Mouse (Mus musculus) thymus, postnatal 25 days (tissue): ENCODE data around the gene Mbd3.
"Not testable (repeated sequence)": the region's sequence is repeated elsewhere in the genome, so short reads cannot be mapped to it uniquely, and the experiment has no call there.

Source experiments
- DNase-seq: peaks from one replicate; pipeline ENCODE4 v3.0.0; 2022

Mbd3 gene

DNA sequence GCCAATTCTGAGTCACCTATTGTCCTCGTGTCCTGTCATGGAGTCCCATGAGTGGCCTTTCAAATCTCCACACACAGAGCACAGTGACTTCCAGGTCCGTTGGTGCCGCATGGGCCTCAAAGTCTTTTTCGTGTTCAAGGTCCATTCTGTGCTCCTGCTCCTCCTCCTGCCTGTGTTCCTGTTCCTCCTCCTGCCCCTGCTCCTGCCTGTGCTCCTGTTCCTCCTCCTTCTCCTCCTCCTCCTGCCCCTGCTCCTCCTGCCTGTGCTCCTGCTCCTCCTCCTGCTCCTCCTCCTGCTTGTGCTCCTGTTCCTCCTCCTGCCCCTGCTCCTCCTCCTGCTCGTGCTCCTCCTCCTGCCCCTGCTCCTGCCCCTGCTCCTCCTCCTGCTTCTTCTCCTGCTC is 31.4 kb downstream of the Mbd3 start:
- DNase-seq, result no peak

DNA sequence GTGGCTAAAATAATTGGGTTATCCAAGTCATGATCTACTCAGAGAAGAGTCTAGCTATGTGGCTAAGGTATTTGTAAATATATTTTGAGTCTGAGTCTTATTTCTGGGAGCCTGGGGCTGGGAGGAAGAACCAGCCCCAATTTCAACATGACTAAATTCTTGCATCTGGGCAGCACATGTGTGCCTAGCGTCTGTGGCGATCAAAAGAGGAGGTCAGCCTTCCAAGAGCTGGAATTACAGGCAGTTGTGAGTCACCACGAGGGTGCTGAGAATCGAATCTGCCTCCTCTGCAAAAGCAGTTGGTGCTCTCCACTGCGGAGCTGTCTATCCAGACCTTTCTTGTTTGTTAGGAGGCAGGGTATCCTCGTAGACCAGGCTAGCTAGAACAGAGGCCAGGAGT is 33.6 kb downstream of the Mbd3 start:
- DNase-seq, result no peak

DNA sequence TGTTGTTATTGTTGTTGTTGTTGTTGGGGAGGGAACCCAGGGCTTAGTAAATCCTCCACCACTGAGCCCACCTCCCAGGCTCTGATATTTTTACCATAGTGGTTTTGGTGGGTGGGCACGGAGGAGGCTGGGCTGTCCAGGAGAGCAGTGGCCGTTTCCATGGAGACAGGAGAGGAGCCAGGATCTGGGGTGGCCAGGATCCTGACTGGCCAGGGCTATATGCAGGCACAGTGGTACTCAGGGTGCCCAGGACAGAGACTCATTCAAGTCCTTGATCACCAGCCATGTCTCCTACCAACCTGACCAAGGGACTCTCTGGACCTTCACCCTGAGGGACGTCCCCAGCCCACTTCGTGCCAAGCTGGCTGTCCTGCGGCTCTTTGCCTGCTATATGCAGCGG is 35.6 kb downstream of the Mbd3 start:
- DNase-seq, result no peak

- no peak for DNase-seq
These were observed 41.2 kb downstream of the Mbd3 start for GRCm38 (mm10) chr10:80357994-80358639.

DNA sequence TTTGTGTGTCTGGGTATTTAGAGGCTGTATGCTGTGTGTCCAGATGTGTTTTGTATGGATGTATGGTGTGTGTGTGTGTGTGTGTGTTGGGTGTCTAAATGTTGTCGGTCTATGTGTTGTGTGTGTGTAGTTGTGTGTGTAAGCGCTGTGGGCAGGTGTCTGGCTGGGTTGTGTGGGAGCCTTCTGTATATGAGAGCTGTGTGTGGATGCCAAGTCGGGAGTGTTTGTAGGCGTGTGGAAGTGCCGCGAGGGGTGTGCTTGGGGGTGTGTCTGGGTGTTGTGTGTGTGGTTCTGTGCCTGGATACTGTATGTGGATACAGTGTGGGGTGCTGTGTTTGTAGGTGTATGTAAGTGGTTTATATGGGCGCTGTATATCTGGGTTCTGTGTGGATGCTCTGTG is 42.0 kb downstream of the Mbd3 start:
- DNase-seq, result no peak

- no peak for DNase-seq
These were observed 42.6 kb downstream of the Mbd3 start for GRCm38 (mm10) chr10:80356737-80357136.

DNA sequence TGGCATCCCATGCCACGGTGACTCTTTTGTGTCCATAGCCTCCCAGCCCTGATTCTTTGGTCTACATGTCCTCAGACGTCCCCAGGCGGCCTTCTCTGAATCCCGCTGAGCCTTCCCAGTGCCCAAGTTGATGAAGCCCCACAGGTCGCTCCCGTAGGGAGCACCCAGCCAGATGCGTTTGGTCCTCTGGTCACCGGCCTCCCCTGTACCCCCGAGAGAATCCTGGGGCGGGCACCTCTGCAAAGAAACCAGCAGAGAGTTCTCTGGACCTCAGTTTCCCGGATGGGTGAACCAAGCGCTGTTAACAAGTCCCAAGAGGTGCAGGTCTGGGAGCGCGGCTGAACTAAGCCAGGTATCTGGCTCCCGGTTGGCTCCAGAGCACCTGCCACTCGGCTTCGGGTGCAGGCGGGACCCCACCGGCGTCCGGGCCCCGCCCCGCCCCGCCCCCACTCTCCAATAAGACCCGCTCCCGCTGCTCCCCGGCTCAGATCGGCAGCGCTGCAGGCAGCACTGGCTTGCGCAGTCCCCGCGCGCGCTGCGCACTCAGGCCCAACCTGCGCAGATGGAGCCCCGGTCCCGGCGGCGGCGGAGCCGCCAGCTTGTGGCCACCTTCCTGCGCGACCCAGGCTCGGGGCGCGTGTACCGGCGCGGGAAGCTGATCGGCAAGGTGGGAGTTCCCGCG is 43.2 kb downstream of the Mbd3 start, which contains the start of gene Plk5:
Gene Plk5, plus strand, starts transcription at position 459 of the 682 bp plus-strand sequence.
- DNase-seq, result no peak

- no peak for DNase-seq
These were observed 43.9 kb downstream of the Mbd3 start for GRCm38 (mm10) chr10:80355431-80355830.

- no peak for DNase-seq
These were observed 46.6 kb downstream of the Mbd3 start for GRCm38 (mm10) chr10:80352727-80353126.

- DNase-seq, result no peak
These were observed 47.5 kb downstream of the Mbd3 start for GRCm38 (mm10) chr10:80351896-80352295.

DNA sequence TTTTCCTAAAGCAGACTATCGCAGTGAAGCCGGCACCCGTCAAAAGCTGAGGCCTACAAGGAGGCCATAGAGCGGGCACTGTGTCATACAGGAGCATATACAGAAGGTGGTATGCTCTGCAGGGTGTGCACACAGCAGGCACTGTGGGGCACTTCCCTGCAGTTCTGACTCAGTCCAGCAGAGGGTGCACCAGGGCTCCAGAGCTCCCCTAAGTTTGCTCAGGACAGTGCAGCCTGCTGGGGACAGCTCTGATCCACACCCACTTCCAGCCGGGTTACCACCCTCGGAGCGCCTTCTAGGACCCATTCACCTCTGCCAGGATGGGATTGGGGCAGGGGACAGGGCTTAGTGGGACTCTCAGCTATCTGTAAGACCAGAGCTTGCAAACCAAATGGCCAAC is 49.1 kb downstream of the Mbd3 start:
- DNase-seq, result peak; percentile 87

DNA sequence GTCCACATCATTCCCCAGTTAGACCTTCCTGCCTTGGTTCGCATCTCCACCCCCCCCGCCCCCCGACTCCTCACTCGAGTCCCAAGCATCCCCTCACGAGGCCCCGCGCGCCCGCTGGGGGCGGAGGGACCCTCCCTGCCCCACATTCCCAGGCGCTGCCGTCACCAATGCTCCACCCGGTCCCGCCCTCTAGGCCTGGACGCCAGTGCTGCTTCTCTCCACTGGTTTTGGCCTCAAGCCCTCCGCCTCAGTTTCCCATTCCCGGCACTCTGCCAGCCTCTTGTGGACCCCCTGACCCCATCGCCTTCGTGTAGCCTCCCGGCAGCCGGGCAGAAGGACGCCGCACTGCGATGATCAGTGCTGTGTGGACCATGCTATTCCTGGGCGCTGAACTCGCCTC is 50.4 kb downstream of the Mbd3 start:
- DNase-seq, result no peak

- DNase-seq, result peak; percentile 75
These were observed 51.0 kb downstream of the Mbd3 start, which contains the start of gene Adamtsl5 for GRCm38 (mm10) chr10:80348244-80348781. Gene Adamtsl5, minus strand, starts transcription at chr10:80348412.

DNA sequence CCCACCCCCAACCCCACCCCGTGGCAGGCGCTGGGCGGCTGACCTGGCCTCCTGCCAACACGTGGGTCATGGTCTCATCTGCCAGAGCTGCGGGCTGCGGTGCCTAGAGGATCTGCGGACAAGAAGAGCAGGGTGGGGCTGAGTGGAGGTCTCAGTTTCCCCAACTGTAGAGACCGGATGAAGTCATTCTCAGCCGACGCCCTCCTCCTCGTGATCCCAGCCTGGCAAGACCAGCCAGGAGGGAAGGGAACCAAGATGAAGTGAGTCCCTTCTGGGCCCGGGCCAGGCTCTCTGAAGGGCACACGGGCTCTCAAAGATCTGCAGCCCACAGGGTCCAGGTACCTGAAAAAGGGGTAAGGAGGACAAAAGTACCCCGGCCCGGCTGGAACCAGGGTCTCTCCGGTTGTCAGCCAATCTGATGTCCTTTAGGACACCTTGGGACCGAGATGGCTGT is 51.8 kb downstream of the Mbd3 start:
- no peak for DNase-seq

GRCm38 (mm10) chr10:80345929-80346328 is 53.4 kb downstream of the Mbd3 start:
- DNase-seq, result not testable (repeated sequence)

DNA sequence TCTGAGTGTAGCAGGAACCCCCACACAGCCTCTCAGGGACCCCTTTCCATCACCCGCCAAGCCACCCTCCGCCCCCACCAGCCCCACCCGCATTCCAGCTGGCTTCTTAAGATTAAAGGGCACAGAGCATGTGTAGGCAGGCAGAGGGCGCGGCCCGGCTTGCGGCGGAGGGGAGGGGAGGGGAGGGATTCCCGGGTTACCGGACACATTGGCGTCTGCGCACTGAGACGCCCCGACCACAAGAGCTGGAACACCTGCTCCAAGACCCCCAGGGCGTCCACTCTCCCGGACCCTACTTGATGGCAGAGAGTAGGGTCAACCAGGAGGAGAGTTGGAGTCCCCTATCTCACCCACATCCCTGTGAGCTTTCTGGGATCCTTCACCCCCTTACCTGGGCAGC is 54.2 kb downstream of the Mbd3 start:
- DNase-seq, result peak; percentile 28

DNA sequence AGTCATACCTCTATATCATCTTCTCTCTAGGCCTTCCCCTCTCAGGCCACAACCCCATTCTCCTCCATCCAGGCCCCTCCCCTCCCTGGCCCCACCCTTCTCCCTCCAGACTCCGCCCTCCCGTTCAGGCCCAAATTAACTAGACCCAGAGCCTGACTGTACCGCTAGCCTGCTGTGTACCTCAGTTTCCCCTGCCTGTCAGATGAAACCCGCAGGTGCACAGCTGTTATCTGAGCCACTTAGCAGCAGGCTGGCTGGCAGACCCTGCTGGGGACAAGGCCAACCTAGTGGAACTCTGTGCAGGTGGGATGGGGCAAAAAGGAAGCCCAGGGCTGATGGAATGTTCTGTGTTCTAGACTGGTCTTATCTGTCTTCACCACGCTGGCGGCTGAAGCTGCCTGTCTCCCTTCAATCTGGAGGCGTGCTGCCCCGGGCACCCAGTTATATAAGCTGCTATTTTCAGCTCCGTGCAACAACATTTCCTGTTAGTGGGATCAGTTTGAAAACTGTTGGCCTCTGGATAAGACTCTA is 55.2 kb downstream of the Mbd3 start:
- no peak for DNase-seq

DNA sequence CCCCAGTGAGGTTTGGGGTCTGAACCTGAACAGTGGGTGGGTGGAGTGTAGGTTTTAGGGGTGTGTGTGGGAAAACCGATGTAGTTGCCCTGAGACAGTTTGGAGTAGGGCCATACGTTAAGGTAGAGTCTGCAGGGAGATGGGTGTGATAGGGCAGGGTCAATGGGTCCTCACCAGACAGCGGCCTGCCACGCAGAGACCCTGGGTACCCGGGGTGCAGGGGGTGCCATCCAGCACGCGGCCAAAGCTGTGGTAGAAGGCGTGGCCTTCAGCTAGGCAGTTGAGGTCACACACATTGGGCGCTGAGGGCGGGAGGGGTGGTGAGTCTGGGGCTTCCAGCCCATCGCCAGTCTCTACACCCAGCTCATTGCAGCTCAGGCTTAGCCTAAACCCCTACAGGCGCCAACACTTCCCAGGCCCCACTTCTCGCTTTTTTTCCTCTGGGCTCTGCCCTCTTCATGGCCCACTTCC is 55.9 kb downstream of the Mbd3 start:
- no peak for DNase-seq

DNA sequence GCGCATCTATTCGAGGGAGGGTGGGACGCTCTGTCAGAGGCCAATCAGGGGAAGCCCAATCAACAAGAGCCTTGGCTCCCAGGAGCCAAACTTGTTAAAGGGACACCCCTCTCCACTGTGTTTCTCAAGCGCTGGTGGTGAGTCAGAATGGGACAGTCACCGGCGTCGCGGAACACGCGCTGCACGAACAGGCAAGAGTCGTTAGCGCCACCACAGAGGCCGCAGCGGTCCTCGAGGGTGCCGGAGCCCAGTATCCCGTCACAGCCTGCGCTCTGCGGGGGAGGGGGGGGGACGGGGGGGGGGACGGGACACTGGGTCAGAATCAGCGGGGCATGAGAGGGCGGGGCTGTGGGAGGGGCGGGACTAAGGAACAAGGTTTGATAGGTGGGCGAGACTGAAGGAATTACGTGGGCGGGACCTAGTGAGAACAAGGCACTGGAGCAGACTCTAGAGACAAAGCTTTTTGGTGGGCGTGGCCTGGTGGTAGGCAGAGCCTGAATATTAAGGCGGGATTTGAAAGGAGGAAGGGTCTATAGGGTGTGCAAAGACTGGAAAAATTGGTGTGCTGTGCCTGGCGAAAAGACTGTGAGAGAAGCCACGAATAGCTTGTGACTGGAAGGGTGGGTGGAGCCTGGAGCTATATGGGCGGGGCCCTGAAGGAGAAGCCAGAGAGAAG is 56.5 kb downstream of the Mbd3 start:
- no peak for DNase-seq
